Mouse (Mus musculus): ENCODE data around the gene Cdc14b. TPM values are rescaled to one million over a fixed set of nuclear protein-coding genes. Genes with fewer than 3 reads are reported as not detected.

The Cdc14b gene
- 22.5 and 27.1 TPM in 2 replicates for polyA plus RNA-seq (2015; fragmentation: Nextera tagmentation; extraction: Ambion mirVana)

GRCm38 (mm10) chr13:64274879-64275753, at the start of gene Cdc14b:
Gene Cdc14b (minus strand): TSS chr13:64275290.
- Histone ChIP-seq H3K36me3 (ENCODE audit: control insufficient read depth, insufficient read depth, low read length) (no peaks in the 10 kb centered on the region), H3K27me3 (replicated peaks; ENCODE audit: control insufficient read depth, insufficient read depth, low read length) (no peaks in the 10 kb centered on the region), H3K9ac (ENCODE audit: low read depth, low read length) (peak within 1 kb of the TSS; percentile 79), H3K4me3 (ENCODE audit: low read length) (peak within 1 kb of the TSS; percentile 87), H3K9me3 (ENCODE audit: control insufficient read depth, low read length) (no peaks in the 10 kb centered on the region), H3K4me2 (ENCODE audit: low read depth, low read length) (peak within 1 kb of the TSS; percentile 100), H3K27ac (ENCODE audit: low read length) (no peak within 1 kb of the TSS), H3K4me1 (ENCODE audit: control insufficient read depth, insufficient read depth, low read length) (0 out of 2 replicates have a peak, but pooled peaks cover 4% of the 10 kb centered on the region)
- ATAC-seq: peak; percentile 95
- under 1% methylated on average over 57 of the region's 57 CpGs for WGBS

GRCm38 (mm10) chr13:64322561-64323281, 47.6 kb upstream of the Cdc14b start:
- H3K27ac ChIP-seq (ENCODE audit: low read length): no peak overlapping the region
- 83% methylated on average over 8 of the region's 8 CpGs for WGBS
- no peak overlapping the region for H3K9ac ChIP-seq (ENCODE audit: low read depth, low read length)
- no peaks in the 10 kb centered on the region for H3K9me3 ChIP-seq (ENCODE audit: control insufficient read depth, low read length)
- no peak overlapping the region for H3K4me3 ChIP-seq (ENCODE audit: low read length)
- no peak for ATAC-seq
- H3K27me3 ChIP-seq (replicated peaks; ENCODE audit: control insufficient read depth, insufficient read depth, low read length): no peaks in the 10 kb centered on the region
- no peaks in the 10 kb centered on the region for H3K4me1 ChIP-seq (ENCODE audit: control insufficient read depth, insufficient read depth, low read length)
- H3K4me2 ChIP-seq (ENCODE audit: low read depth, low read length): no peak overlapping the region
- H3K36me3 ChIP-seq (ENCODE audit: control insufficient read depth, insufficient read depth, low read length): no peaks in the 10 kb centered on the region

GRCm38 (mm10) chr13:64320334-64320733, 45.2 kb upstream of the Cdc14b start:
- H3K9ac ChIP-seq (ENCODE audit: low read depth, low read length): no peak overlapping the region
- H3K4me3 ChIP-seq (ENCODE audit: low read length): no peak overlapping the region
- ATAC-seq: no peak
- no peaks in the 10 kb centered on the region for H3K27me3 ChIP-seq (replicated peaks; ENCODE audit: control insufficient read depth, insufficient read depth, low read length)
- no peak overlapping the region for H3K27ac ChIP-seq (ENCODE audit: low read length)
- no peaks in the 10 kb centered on the region for H3K36me3 ChIP-seq (ENCODE audit: control insufficient read depth, insufficient read depth, low read length)
- H3K9me3 ChIP-seq (ENCODE audit: control insufficient read depth, low read length): no peaks in the 10 kb centered on the region
- H3K4me2 ChIP-seq (ENCODE audit: low read depth, low read length): no peak overlapping the region
- H3K4me1 ChIP-seq (ENCODE audit: control insufficient read depth, insufficient read depth, low read length): no peaks in the 10 kb centered on the region
- 64% methylated on average over 8 of the region's 8 CpGs for WGBS

GRCm38 (mm10) chr13:64319782-64320181, 44.7 kb upstream of the Cdc14b start:
- Histone ChIP-seq H3K4me2 (ENCODE audit: low read depth, low read length) (no peak overlapping the region), H3K4me1 (ENCODE audit: control insufficient read depth, insufficient read depth, low read length) (no peaks in the 10 kb centered on the region), H3K9ac (ENCODE audit: low read depth, low read length) (no peak overlapping the region), H3K36me3 (ENCODE audit: control insufficient read depth, insufficient read depth, low read length) (no peaks in the 10 kb centered on the region), H3K27ac (ENCODE audit: low read length) (no peak overlapping the region), H3K27me3 (replicated peaks; ENCODE audit: control insufficient read depth, insufficient read depth, low read length) (no peaks in the 10 kb centered on the region), H3K9me3 (ENCODE audit: control insufficient read depth, low read length) (no peaks in the 10 kb centered on the region), H3K4me3 (ENCODE audit: low read length) (no peak overlapping the region)
- no peak for ATAC-seq

- no peak overlapping the region for H3K4me2 ChIP-seq (ENCODE audit: low read depth, low read length)
- no peak overlapping the region for H3K9ac ChIP-seq (ENCODE audit: low read depth, low read length)
- no peaks in the 10 kb centered on the region for H3K36me3 ChIP-seq (ENCODE audit: control insufficient read depth, insufficient read depth, low read length)
- H3K4me1 ChIP-seq (ENCODE audit: control insufficient read depth, insufficient read depth, low read length): no peaks in the 10 kb centered on the region
- ATAC-seq: no peak
- H3K4me3 ChIP-seq (ENCODE audit: low read length): no peak overlapping the region
- no peaks in the 10 kb centered on the region for H3K27me3 ChIP-seq (replicated peaks; ENCODE audit: control insufficient read depth, insufficient read depth, low read length)
- H3K27ac ChIP-seq (ENCODE audit: low read length): no peak overlapping the region
- 65% methylated on average over 2 of the region's 2 CpGs for WGBS
- H3K9me3 ChIP-seq (ENCODE audit: control insufficient read depth, low read length): no peaks in the 10 kb centered on the region
These were observed 43.3 kb upstream of the Cdc14b start for GRCm38 (mm10) chr13:64318355-64318754.

- under 1% methylated on average over 3 of the region's 3 CpGs for WGBS
- H3K9ac ChIP-seq (ENCODE audit: low read depth, low read length): no peak overlapping the region
- ATAC-seq: no peak
These were observed 40.5 kb upstream of the Cdc14b start for GRCm38 (mm10) chr13:64315483-64316050.

GRCm38 (mm10) chr13:64314041-64314440, 39.0 kb upstream of the Cdc14b start:
- Histone ChIP-seq H3K4me2 (ENCODE audit: low read depth, low read length) (no peak overlapping the region), H3K9me3 (ENCODE audit: control insufficient read depth, low read length) (no peaks in the 10 kb centered on the region), H3K9ac (ENCODE audit: low read depth, low read length) (no peak overlapping the region), H3K36me3 (ENCODE audit: control insufficient read depth, insufficient read depth, low read length) (no peaks in the 10 kb centered on the region), H3K27me3 (replicated peaks; ENCODE audit: control insufficient read depth, insufficient read depth, low read length) (no peaks in the 10 kb centered on the region), H3K27ac (ENCODE audit: low read length) (no peak overlapping the region), H3K4me1 (ENCODE audit: control insufficient read depth, insufficient read depth, low read length) (peaks cover 23% of the 10 kb centered on the region), H3K4me3 (ENCODE audit: low read length) (no peak overlapping the region)
- ATAC-seq: no peak
- 71% methylated on average over 3 of the region's 3 CpGs for WGBS

More at GRCm38 (mm10) chr13:64315483-64316050, 40.5 kb upstream of the Cdc14b start:
- Histone ChIP-seq H3K27me3 (replicated peaks; ENCODE audit: control insufficient read depth, insufficient read depth, low read length) (no peaks in the 10 kb centered on the region), H3K4me1 (ENCODE audit: control insufficient read depth, insufficient read depth, low read length) (peaks cover 11% of the 10 kb centered on the region), H3K9me3 (ENCODE audit: control insufficient read depth, low read length) (no peaks in the 10 kb centered on the region), H3K36me3 (ENCODE audit: control insufficient read depth, insufficient read depth, low read length) (no peaks in the 10 kb centered on the region), H3K4me3 (ENCODE audit: low read length) (no peak overlapping the region), H3K27ac (ENCODE audit: low read length) (no peak overlapping the region), H3K4me2 (ENCODE audit: low read depth, low read length) (no peak overlapping the region)

- H3K27ac ChIP-seq (ENCODE audit: low read length): peak overlapping the region; percentile 37; the same call in 1 of the 2 replicates
- no peaks in the 10 kb centered on the region for H3K36me3 ChIP-seq (ENCODE audit: control insufficient read depth, insufficient read depth, low read length)
- H3K4me2 ChIP-seq (ENCODE audit: low read depth, low read length): peak overlapping the region; percentile 50
- peaks cover 23% of the 10 kb centered on the region for H3K4me1 ChIP-seq (ENCODE audit: control insufficient read depth, insufficient read depth, low read length)
- no peak; the same call in 1 of the 2 replicates for ATAC-seq
- H3K4me3 ChIP-seq (ENCODE audit: low read length): peak overlapping the region; percentile 68
- H3K27me3 ChIP-seq (replicated peaks; ENCODE audit: control insufficient read depth, insufficient read depth, low read length): no peaks in the 10 kb centered on the region
- peak overlapping the region; percentile 56 for H3K9ac ChIP-seq (ENCODE audit: low read depth, low read length)
- H3K9me3 ChIP-seq (ENCODE audit: control insufficient read depth, low read length): no peaks in the 10 kb centered on the region
- 0% methylated on average over 2 of the region's 2 CpGs for WGBS
These were observed 37.8 kb upstream of the Cdc14b start for GRCm38 (mm10) chr13:64312916-64313289.

All from intestine, embryonic 16.5 days (tissue).